Mouse (Mus musculus) activated CD4-positive, CD25-positive, alpha-beta regulatory T cell (primary cell): ENCODE measurements around the gene Tmem202. TPM values are rescaled to one million over a fixed set of nuclear protein-coding genes. Genes with fewer than 3 reads are reported as not detected.

Source experiments
- polyA plus RNA-seq, 2 experiments: library from polyadenylated mRNA; unstranded; fragments of 100-300 nt; shearing (Covaris generic); gene quantifications; one replicate each; pipeline ENCODE4 v1.2.1; 2017

Tmem202 gene
- 1 to 10 TPM in 1 of 2 experiments, under 1 TPM in 1; 0.24 to 1.1 TPM for polyA plus RNA-seq

GRCm38 (mm10) chr9:59539441-59540137 is at the start of gene Tmem202, which contains the start of gene Hexa:
Gene Tmem202, minus strand, starts transcription at chr9:59539847.
Gene Hexa, plus strand, starts transcription at chr9:59539540.

DNA sequence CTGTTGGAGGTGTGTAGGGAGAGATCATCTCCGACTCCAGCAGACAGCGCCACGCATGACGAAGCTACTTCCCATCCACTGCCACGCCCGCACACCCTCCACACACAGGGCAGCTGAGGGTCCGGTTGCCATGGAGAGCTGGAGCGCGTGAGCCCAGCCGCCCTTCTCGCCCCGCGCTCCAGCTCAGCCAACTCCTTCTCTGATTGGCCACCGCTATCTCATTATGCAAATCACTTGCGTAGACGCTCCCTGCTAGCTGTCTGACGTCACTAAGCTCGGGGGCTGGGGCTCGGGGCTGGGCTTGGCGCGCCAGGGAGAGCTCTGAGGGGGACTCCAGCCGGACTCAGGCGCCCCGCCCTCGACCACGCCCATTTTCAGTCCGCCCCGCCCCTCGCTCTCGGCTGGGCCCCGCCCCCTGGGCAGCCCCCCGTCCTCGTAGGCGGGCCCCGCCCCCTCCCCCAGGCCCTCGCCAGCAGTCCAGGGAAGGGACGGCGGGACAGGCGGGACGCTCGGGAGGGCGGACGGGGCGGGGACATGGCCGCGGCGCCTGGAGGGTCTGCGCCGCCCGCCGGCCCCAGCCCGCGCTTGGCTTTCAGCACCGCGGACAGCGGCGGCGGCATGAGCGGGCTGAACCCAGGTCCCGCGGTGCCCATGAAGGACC is 38.3 kb upstream of the Tmem202 start, which contains the start of gene Celf6:
Gene Celf6, plus strand, starts transcription at position 74 of the 661 bp plus-strand sequence.

GRCm38 (mm10) chr9:59486549-59487065 is 53.0 kb downstream of the Tmem202 start, which contains the start of gene Arih1:
Gene Arih1, minus strand, starts transcription at chr9:59486618.

Other genes with a start within 250 kb of the Tmem202 start
- 10 to 100 TPM; 45.7 to 67.0 TPM for gene Adpgk, start 248.3 kb downstream of the Tmem202 start, polyA plus RNA-seq
- 10 to 100 TPM in 1 of 2 experiments, 1 to 10 TPM in 1; 7.9 to 14.1 TPM for gene Bbs4, start 186.3 kb downstream of the Tmem202 start, polyA plus RNA-seq
- gene Arih1, start 53.2 kb downstream of the Tmem202 start, polyA plus RNA-seq: 100 to 1,000 TPM in 1 of 2 experiments, 10 to 100 TPM in 1; 75.8 to 113 TPM
- gene Hexa, start 307 bp downstream of the Tmem202 start, polyA plus RNA-seq: 10 to 100 TPM; 45.2 to 45.8 TPM
- gene Celf6, start 38.1 kb upstream of the Tmem202 start, polyA plus RNA-seq: not detected
- gene Parp6, start 77.4 kb upstream of the Tmem202 start, polyA plus RNA-seq: 10 to 100 TPM; 39.1 to 54.7 TPM
- gene Pkm, start 116.5 kb upstream of the Tmem202 start, polyA plus RNA-seq: 100 to 1,000 TPM; 785 to 986 TPM
- under 1 TPM in 1 of 2 experiments, not detected in 1; 0.39 TPM for gene Gramd2, start 140.3 kb upstream of the Tmem202 start, polyA plus RNA-seq
- gene Senp8, start 210.9 kb upstream of the Tmem202 start, polyA plus RNA-seq: 1 to 10 TPM; 3.0 to 5.2 TPM
- gene Myo9a, start 211.0 kb upstream of the Tmem202 start, polyA plus RNA-seq: 10 to 100 TPM; 17.1 to 19.4 TPM